Mouse (Mus musculus) liver, embryonic 14.5 days (tissue): ENCODE data around the gene Msmp.

Experiments used
- CTCF ChIP-seq: IDR thresholded peaks from 2 replicates; pipeline ENCODE4 v1.5.1; 2016; ENCODE audit warnings: antibody characterized with exemption, low read depth, control low read depth
- EP300 ChIP-seq: IDR thresholded peaks from 2 replicates; pipeline ENCODE4 v1.6.1; 2016; ENCODE audit warnings: antibody characterized with exemption, low read depth

GRCm38 (mm10) chr4:43535628-43536027 lies 48.7 kb downstream of the Msmp start:
- TF ChIP-seq CTCF (no peak), EP300 (no peak)
